24 mouse cellular contexts compared by ENCODE assay signal in the genomic region with DNA sequence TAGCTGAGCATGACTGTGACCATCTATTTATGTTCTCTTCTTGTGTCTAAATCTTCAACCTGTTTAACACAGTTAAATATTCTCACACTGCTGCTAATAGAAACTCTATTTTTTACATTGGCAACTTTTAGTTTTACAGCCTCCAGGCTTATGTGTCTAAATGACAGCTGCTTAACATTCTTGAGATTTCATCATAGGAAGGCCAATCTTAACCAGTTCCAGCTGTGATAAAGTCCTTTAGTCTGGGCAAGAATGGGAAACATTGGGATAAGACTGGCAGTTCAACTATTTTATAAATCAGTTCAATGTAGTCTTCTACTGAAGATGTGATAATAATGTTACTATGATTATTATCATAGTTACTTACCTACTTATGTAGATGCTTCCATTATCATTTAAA.
DNase-seq lines count a peak whose midpoint lies in the region; ATAC-seq and TF ChIP-seq lines count a peak whose summit lies in the region.
"Had no signal": no experiment of that assay in that cellular context is flagged by ENCODE, and none has a peak within 500 bp of the region (broad histone marks: within the 10 kb centered on the region; RNA-seq: fewer than 3 reads in every experiment).

No protein-coding gene starts in this region.

- no peaks in the 10 kb centered on the region for H3K9me3 ChIP-seq in embryonic facial prominence, embryonic 11.5 days (replicated peaks; ENCODE audit: control insufficient read depth, low read length)
- no peaks in the 10 kb centered on the region for H3K9me3 ChIP-seq in embryonic facial prominence, embryonic 10.5 days
- no peaks in the 10 kb centered on the region for H3K9me3 ChIP-seq in heart, embryonic 11.5 days (replicated peaks; ENCODE audit: control insufficient read depth, low read length)
- H3K9me3 ChIP-seq: embryonic facial prominence, embryonic 13.5 days; embryonic facial prominence, embryonic 15.5 days; forebrain, embryonic 10.5 days; forebrain, embryonic 13.5 days; forebrain, embryonic 15.5 days had no signal

- H3K36me3 ChIP-seq in embryonic facial prominence, embryonic 11.5 days (replicated peaks; ENCODE audit: control insufficient read depth, insufficient read depth, low read depth, low read length), result no peaks in the 10 kb centered on the region
- no peaks in the 10 kb centered on the region for H3K36me3 ChIP-seq in embryonic facial prominence, embryonic 10.5 days (replicated peaks)
- no peaks in the 10 kb centered on the region for H3K36me3 ChIP-seq in myocyte (ENCODE audit: control insufficient read depth, insufficient read depth)
- H3K36me3 ChIP-seq in heart, embryonic 11.5 days (ENCODE audit: control insufficient read depth, insufficient read depth, low read length), result no peaks in the 10 kb centered on the region
- H3K36me3 ChIP-seq: embryonic facial prominence, embryonic 13.5 days; embryonic facial prominence, embryonic 15.5 days; forebrain, embryonic 10.5 days; forebrain, embryonic 15.5 days had no signal

- H3K27ac ChIP-seq in embryonic facial prominence, embryonic 11.5 days (replicated peaks; ENCODE audit: low read depth, low read length), result no peak overlapping the region
- no peak overlapping the region for H3K27ac ChIP-seq in embryonic facial prominence, embryonic 10.5 days (replicated peaks)
- H3K27ac ChIP-seq in heart, embryonic 11.5 days (ENCODE audit: low read depth, low read length), result no peak overlapping the region
- H3K27ac ChIP-seq: embryonic facial prominence, embryonic 13.5 days; embryonic facial prominence, embryonic 15.5 days; forebrain, embryonic 10.5 days; forebrain, embryonic 13.5 days; forebrain, embryonic 15.5 days; gastrocnemius, adult 2 months had no signal

- no peaks in the 10 kb centered on the region for H3K79me2 ChIP-seq in myocyte (ENCODE audit: control insufficient read depth, insufficient read depth)

- H3K4me3 ChIP-seq in embryonic facial prominence, embryonic 11.5 days (ENCODE audit: low read depth, low read length), result no peak overlapping the region
- H3K4me3 ChIP-seq in embryonic facial prominence, embryonic 10.5 days, result no peak overlapping the region
- no peak overlapping the region for H3K4me3 ChIP-seq in myocyte
- H3K4me3 ChIP-seq in heart, embryonic 11.5 days (ENCODE audit: low read depth, low read length), result no peak overlapping the region
- H3K4me3 ChIP-seq: embryonic facial prominence, embryonic 13.5 days; embryonic facial prominence, embryonic 15.5 days; erythroblast, embryonic 14.5 days; forebrain, embryonic 10.5 days; forebrain, embryonic 13.5 days; forebrain, embryonic 15.5 days; gastrocnemius, adult 2 months had no signal

- H3K4me2 ChIP-seq in embryonic facial prominence, embryonic 11.5 days (ENCODE audit: low read depth, low read length), result no peak overlapping the region
- peak overlapping the region; percentile 20 for H3K4me2 ChIP-seq in myocyte (ENCODE audit: low read depth)
- no peak overlapping the region for H3K4me2 ChIP-seq in heart, embryonic 11.5 days
- H3K4me2 ChIP-seq: embryonic facial prominence, embryonic 13.5 days; embryonic facial prominence, embryonic 15.5 days; forebrain, embryonic 13.5 days; forebrain, embryonic 15.5 days had no signal

- H3K27me3 ChIP-seq in embryonic facial prominence, embryonic 11.5 days (ENCODE audit: control insufficient read depth, insufficient read depth, low read length), result no peaks in the 10 kb centered on the region
- no peaks in the 10 kb centered on the region for H3K27me3 ChIP-seq in embryonic facial prominence, embryonic 10.5 days (replicated peaks; ENCODE audit: low read depth, poor library complexity, severe bottlenecking)
- H3K27me3 ChIP-seq in myocyte (ENCODE audit: control insufficient read depth, insufficient read depth, insufficient read length), result no peaks in the 10 kb centered on the region
- no peaks in the 10 kb centered on the region for H3K27me3 ChIP-seq in heart, embryonic 11.5 days (ENCODE audit: control insufficient read depth, insufficient read depth, low read length)
- H3K27me3 ChIP-seq: embryonic facial prominence, embryonic 13.5 days; embryonic facial prominence, embryonic 15.5 days; forebrain, embryonic 13.5 days; forebrain, embryonic 15.5 days had no signal

- no peak for TF ChIP-seq POLR2A in myocyte (IDR thresholded peaks at IDR 0.05; ENCODE audit: insufficient read length, low read depth)

- no peak for ATAC-seq in embryonic facial prominence, embryonic 11.5 days (replicated peaks; ENCODE audit: insufficient number of reproducible peaks, low FRiP score, low TSS enrichment, low read depth)
- no peak for ATAC-seq in heart, embryonic 11.5 days (replicated peaks; ENCODE audit: insufficient number of reproducible peaks, low FRiP score, low TSS enrichment)
- ATAC-seq: forebrain, embryonic 13.5 days; forebrain, embryonic 15.5 days; forebrain, postnatal 0 days had no signal

- peak; percentile 10 for DNase-seq in embryo, embryonic 10 days (ENCODE audit: low spot score)
- no peak for DNase-seq in embryo, embryonic 10.5 days (ENCODE audit: low spot score)
- peak; percentile 48 for DNase-seq in embryonic facial prominence, embryonic 11.5 days (ENCODE audit: low spot score)
- no peak for DNase-seq in embryonic facial prominence, embryonic 10.5 days (ENCODE audit: low spot score)
- DNase-seq in NIH3T3 (ENCODE audit: low read depth), result peak; percentile 65
- no peak for DNase-seq in frontal cortex, adult 2 months (ENCODE audit: extremely low spot score in 1 of 2, low spot score in 1 of 2)
- DNase-seq: adrenal gland, adult 8-10 months; adrenal gland, postnatal 14 days; adrenal gland, postnatal 36 days; cerebellum, adult 11-12 months; cerebellum, adult 2 months; cerebellum, adult 9-10 months; cerebellum, postnatal 10 days; cerebellum, postnatal 25 days; forebrain, postnatal 0 days; gastrocnemius, adult 2 months had no signal

- H3K9ac ChIP-seq in embryonic facial prominence, embryonic 11.5 days (replicated peaks; ENCODE audit: low read length), result no peak overlapping the region
- no peak overlapping the region for H3K9ac ChIP-seq in heart, embryonic 11.5 days (ENCODE audit: low read depth, low read length)
- H3K9ac ChIP-seq: embryonic facial prominence, embryonic 13.5 days; embryonic facial prominence, embryonic 15.5 days; forebrain, embryonic 13.5 days; forebrain, embryonic 15.5 days; forebrain, postnatal 0 days had no signal

- H3K4me1 ChIP-seq in embryonic facial prominence, embryonic 11.5 days (ENCODE audit: control insufficient read depth, insufficient read depth, low read length), result no peaks in the 10 kb centered on the region
- no peaks in the 10 kb centered on the region for H3K4me1 ChIP-seq in embryonic facial prominence, embryonic 10.5 days
- no peaks in the 10 kb centered on the region for H3K4me1 ChIP-seq in heart, embryonic 11.5 days (ENCODE audit: control insufficient read depth, insufficient read depth, low read length)
- H3K4me1 ChIP-seq: embryonic facial prominence, embryonic 13.5 days; embryonic facial prominence, embryonic 15.5 days; forebrain, embryonic 10.5 days; forebrain, embryonic 13.5 days; forebrain, embryonic 15.5 days had no signal

- no peak overlapping the region for H3ac ChIP-seq in myocyte (ENCODE audit: control insufficient read depth, insufficient read length)

TF ChIP-seq in myocyte, 11 proteins besides CTCF, POLR2A, EP300 and RAD21:
- TF ChIP-seq MYOG (IDR thresholded peaks at IDR 0.05; ENCODE audit: control insufficient read depth in 1 of 3, insufficient read depth in 1 of 3, insufficient read length in 2 of 3, low read depth in 2 of 3) (peak in 2 of 3 experiments; percentile 8 to 26), TCF12 (IDR thresholded peaks at IDR 0.05; ENCODE audit: insufficient read depth, poor library complexity, severe bottlenecking) (peak; percentile 20), CEBPB (IDR thresholded peaks at IDR 0.05; ENCODE audit: insufficient read depth, poor library complexity, severe bottlenecking) (peak; percentile 87), POLR2AphosphoS2 (IDR thresholded peaks at IDR 0.05; ENCODE audit: insufficient read length, low read depth) (no peak)

Comparison
In these comparisons a context has a peak if more than half of its experiments do, and no peak if none do; other contexts are left out.
1. DNase-seq: peak in embryo, embryonic 10 days (single experiment), embryonic facial prominence, embryonic 11.5 days (single experiment) and NIH3T3 (single experiment); none in embryo, embryonic 10.5 days (single experiment), embryonic facial prominence, embryonic 10.5 days (single experiment) and frontal cortex, adult 2 months (0 of 2).